Mouse (Mus musculus) liver, postnatal 0 days (tissue): ENCODE results near the gene Clps.

ENCODE experiments used
- CTCF ChIP-seq: sonication (generic); IDR thresholded peaks from 2 replicates; pipeline ENCODE4 v1.5.1; 2016; ENCODE audit warnings: antibody characterized with exemption, low read depth
- EP300 ChIP-seq: IDR thresholded peaks from 2 replicates; pipeline ENCODE4 v1.6.1; 2016; ENCODE audit warnings: antibody characterized with exemption, low read depth, mild to moderate bottlenecking

GRCm38 (mm10) chr17:28557772-28558171, 2.8 kb downstream of the Clps start:
- TF ChIP-seq CTCF: no peak
- no peak for TF ChIP-seq EP300
